Mouse (Mus musculus): ENCODE data around the gene Dgka.

Gene Dgka

DNA sequence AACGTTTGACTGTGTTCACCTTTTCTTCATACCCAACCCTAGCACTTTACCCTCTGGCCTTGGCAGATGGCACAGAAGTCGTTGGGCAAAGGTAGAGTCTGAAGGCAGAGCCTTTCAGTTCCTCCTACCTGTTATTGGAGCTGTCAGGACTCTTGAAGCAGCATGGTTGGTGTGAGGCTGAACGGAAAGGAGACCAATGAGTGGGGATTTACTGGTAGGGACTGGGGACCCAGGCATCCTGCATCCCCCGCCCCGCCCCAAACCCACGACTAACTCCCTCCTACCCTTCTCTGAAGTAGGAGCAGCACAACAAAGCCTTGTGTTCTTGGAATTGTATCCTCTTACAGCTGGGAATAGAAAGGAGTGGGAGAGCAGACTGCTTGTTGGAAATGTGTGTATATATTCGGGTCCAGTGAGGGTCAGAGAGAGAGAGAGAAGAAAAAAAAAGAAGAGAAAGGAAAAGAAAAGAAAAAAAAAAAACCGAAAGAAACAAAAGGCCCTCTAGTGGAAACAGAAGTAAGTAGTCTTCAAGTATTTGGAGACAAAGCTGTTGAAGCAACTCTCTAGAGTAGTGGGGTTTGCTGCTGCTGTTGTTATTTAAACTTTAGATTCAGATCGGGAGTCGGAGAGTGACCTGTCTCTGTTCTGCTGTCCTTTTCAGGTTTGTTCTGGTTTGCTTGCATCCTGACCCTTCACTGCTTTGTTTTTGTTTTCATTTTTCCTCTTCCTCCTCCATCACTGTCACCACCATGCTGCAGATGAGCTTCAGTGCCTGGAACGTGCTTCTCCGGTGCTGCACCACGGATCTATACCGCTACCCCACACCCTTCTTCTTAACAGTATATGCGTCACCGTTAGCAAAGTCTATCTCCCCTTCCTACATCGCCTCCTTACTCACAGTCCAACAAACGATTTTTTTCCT, at the start of gene Dgka:
TSS of gene Dgka (minus strand) at position 176 of the 922 bp plus-strand sequence.
- no peak for DNase-seq

DNA sequence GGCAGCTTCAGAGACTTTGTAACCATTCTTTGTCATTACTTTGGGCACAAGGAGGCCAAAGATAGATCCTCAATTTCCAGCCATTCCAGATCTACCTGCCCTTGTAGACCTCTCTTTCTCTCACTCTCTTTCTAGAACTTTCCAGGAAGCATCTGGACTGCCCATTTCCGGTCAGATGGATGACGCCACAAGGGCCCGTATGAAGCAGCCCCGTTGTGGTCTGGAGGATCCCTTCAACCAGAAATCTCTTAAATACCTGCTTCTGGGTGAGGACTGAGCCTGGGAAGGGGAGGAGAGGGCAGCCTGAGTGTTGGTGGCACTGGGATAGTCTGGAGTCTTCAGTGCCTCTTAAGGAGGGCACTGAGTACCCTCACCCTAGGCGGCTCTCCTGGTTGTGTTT, 49.7 kb upstream of the Dgka start:
- no peak for DNase-seq

DNA sequence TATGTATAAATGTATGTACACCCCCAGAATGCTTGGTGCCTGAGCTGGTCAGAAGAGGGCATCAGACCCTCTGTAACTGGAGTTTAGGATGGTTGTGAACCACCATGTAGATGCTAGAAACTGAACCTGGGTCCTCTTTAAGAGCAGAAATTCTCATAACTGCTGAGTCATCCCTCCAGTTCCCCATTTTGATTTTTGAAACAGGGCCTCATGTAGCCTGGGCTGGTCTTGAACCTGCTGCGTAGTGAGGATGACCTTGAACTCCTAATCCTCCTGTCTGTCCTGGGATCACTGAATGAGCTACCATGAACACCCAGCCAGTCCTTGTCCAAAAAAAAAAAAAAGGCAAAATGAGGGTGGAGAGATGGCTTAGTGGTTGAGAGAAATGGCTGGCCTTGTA, 48.6 kb upstream of the Dgka start:
- no peak for DNase-seq

DNA sequence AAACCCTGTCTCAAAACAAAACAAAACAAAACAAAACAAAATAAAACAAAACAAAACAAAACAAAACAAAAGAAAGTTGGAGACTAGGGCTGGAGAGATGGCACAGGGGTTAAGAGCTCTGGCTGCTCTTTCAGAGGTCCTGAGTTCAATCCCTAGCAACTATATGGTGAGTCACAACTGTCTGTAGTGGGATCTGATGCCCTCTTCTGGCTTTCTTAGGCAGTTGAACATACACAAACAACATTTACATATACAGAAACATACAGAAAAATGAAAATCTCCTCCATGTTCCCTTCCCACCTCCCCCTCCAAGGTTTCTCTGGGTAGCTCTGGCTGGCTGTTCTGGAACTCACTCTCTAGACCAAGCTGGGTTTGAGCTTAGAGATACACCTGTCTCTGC, 47.4 kb upstream of the Dgka start:
- no peak for DNase-seq

DNA sequence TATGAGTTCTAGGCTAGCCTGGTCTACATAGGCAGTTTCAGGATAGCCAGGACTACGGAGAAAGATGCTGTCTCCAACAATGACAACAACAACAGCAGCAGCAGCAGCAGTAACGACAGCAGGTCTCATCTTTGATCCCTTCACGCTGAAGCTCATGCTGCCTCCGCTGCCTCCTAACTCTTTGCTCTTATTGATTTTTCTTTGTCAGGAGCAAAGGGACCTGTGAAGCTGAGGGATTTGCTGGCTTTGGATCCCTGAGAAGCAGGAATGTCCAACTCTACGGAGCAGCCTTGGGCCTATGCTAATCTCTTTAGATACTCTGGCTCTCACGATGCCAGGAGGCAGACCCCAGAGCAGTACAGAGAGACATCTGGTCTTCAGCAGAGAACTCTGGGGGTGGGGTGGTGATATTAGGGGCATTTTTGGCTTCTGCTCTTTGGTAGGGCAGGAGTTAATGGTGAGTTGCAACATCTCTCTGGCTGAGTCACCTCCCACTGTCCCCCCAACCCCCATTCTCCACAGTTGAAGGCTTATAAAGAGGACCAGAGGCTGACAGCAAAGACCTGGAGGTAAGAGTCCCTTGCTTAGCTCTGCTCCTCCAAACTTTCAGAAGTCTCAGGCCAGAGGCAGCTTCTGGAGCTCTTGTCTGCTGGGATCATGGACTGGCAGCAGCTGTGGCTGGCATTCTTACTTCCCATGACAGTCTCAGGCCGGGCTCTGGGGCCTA, 45.9 kb upstream of the Dgka start, which contains the start of gene Mmp19:
TSS of gene Mmp19 (plus strand) at position 513 of the 727 bp plus-strand sequence.
- no peak for DNase-seq

DNA sequence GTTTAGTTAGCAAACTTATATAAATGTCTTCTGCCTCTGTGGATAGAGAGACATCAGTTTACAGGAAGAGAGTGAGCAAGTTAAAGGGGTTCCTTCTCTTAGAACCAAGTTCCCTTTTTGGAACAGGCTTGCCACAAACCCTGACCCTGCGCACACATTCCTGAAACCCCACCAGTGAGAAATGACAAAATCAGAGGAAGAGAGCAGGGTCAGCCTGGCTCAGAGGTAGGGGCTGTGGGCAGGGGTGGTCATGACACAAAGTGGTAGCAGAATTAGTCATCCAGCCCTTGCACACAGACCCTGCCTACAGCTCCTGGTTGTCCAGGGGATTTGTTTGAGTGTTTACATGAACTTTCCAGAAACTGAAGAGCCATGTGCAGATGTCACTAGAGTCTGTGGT, 35.5 kb upstream of the Dgka start:
- no peak for DNase-seq

DNA sequence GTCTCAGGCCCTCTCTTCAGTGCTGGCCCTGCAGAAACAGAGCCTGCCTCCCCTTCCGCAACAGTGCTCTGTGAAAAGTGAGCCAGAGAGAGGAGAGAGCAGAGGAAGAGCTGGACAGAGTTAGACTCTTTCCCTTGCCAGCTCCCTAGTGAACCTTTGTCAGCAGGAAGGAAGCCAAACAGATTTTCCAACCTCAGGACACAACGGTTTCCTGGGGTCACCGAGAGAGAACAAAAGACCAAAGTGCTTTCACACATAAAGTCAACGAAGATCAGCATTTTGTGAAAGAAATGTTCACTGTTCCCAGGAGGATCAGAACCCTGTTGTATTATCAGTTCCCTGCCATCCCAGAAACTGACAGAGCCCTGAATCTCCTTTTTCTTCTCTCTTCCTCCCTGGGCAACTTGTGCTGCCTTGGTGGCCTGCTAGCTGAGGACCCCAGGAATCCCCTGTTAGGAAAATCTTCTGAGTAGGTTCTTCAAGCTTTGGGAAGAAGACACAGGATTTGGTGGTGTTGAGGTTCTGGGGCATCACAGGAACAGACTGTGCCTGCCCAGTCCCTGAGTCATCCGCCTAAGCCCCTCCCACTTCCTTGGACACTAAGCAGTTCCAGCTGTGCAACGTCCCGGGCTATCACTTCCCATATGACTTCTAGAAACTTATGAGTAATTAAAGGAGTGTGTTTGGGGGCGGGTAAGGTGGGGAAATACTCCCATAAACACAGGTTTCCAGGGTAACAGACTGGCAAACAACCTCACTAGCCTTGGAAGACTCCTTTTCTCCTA, 34.5 kb upstream of the Dgka start:
- DNase-seq: no peak

DNA sequence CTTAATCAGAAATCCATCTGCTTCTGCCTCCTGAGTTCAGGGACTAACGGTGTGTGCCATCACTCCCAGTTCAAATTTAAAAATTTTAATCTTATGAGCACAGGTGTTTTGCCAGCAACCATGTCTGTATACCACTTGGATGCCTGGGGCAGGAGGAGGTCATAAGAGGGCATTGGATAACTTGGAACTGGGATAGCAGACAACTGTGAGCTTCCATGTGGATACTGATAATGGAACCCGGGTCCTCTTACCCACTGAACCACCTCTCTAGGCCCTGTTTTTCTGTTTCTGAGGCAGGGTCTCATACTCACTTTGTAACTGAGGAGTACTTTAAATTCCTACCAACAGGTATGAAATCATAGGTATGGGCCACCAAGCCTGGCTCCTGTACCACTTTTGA, 33.8 kb upstream of the Dgka start:
- no peak for DNase-seq

DNA sequence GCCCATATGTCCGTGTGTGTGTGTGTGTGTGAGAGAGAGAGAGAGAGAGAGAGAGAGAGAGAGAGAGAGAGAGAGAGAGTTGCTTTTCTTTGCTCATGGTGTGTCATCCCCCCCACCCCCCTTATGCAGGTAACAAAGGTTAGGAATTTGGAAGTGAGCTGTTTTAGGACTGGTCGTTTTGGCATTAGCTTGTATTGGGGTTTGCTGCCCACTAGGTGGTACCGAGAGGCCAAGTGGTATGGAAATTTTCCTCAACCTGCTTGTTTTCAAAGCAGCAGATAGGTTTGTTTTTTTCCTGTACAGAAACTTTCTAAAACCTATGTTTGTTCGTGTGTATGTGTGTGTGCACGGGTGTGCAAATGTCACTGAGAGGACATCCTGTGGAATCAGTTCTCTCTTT, 29.0 kb upstream of the Dgka start:
- DNase-seq: no peak

DNA sequence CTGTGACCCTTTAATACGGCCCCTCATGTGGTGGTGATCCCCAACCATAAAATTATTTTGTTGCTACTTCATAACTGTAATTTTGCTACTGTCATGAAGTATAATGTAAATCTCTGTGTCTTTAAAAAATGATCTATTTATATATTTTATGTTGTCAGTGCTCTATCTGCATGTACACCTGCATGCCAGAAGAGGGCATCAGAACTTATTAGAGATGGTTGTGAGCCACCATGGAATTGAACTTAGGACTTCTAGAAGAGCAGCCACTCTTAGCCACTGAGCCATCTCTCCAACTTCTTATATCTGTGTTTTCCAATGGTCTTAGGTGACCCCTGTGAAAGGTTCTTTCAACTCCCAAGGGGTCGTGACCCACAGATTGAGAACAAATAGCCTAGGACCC, 28.2 kb upstream of the Dgka start:
- no peak for DNase-seq

DNA sequence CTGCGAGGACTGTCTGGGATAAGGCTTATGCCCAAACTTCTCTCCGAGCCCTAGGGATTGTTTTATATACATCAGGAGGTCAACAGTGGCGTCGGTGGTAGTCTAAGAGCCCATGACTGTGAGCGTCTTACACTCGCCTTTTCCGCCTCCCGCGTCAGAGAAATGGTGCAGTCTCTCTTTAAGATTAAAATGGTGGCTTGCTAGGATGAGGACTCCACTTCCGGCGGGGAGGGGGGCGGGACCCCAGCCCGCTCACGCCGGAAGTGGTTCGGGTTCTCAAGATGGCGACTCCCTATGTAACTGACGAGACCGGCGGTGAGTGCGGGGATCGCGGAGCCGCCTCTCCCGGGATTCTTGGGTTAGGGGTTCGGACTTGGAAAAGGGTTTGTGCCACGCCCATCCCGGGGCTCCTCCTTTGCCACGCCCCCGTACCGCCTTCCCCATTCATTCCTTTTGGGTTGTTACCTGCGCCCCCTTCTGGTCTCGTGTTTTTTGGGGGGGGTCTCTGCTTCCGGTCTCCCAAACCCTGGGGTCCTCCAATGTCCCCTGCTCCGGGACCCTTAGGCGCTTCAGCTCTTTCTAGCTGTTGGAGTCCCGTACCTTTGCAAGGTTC, 3.7 kb upstream of the Dgka start:
- DNase-seq: peak; percentile 86

DNA sequence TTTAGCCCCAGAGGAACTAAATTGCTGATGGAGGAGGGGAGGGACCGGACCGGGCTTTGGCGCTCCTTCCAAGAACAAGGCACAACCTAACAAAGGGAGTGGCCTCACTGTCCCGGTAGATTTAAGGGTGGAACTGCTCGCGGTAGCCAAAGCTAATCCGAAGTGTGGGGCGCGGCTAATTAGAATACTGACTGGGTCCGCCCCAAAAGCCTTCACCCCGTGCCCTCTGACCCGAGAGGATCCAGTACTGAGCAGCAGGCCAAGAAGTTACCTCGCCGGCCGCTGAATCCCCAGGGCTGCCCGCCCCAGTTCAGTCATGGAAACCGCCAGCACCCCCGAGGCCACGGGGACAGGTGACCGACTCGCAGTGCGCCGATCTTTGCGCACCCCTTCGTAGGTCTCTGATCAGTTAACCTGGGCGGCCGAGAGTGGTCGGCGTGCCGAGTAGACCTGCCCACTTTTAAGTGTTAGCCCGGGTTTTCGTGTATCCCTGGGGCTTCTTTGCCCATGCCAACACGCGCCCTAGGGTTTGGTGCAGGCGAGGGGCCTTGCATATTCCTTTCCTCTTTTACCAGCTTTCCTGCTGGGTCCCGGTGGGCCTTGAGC, 3.1 kb upstream of the Dgka start, which contains the start of gene Pym1:
TSS of gene Pym1 (plus strand) at position 244 of the 606 bp plus-strand sequence.
- peak; percentile 77 for DNase-seq

DNA sequence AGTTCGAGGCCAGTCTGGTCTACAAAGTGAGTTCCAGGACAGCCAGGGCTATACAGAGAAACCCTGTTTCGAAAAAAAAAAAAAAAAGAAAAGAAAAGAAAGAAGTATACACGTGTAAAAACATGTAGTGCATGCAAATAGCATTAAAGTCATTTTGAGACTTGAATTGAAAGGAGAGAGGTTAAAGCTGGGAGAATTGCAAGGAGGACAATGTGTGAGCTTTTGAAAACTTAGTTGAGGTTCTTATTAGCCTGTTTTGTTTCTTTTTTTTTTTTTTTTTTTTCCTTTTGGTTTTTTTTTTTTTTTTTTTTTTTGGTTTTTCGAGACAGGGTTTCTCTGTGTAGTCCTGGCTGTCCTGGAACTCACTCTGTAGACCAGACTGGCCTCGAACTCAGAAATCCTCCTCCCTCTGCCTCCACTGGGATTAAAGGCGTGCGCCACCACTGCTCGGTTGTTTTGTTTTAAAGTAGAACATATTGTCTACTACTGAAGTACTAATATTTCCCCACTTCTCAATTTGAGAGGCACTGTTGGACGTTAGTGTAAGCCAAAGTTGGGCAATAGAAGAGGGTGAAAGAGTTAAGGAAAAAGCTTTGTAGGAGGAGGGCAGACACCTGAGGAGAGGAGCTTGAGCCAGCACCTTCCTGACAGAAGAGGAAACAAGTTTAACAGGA, 2.5 kb upstream of the Dgka start:
- no peak for DNase-seq

DNA sequence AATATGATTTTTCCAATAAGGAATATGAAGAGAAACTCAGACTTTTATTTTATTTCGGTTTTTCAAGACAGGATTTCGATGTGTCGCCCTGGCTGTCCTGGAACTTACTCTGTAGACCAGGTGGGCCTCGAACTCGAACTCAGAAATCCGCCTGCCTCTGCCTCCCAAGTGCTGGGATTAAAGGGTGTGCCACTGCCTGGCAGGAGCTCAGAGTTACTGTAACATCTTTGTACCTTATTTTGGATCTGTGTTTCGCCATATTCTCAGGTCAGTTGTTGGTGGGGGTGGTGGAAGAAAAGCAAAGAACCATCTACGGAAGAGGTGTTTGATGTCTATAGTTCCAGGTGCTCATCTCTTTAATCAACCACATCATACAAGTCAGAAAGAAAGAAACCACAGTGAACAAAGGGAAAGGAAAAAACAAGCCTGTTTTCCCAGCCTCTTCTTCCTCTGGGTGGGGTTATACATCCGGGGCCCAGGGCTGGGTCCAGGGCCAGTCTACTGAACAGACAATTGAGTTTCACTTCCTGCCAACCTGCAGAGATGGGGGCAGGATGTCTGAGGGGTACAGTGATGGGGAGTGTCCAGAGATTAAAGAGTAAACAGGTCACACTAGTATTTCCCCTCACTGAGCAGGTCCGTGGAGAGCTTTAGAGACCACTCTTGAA, 1.4 kb upstream of the Dgka start:
- DNase-seq: no peak

DNA sequence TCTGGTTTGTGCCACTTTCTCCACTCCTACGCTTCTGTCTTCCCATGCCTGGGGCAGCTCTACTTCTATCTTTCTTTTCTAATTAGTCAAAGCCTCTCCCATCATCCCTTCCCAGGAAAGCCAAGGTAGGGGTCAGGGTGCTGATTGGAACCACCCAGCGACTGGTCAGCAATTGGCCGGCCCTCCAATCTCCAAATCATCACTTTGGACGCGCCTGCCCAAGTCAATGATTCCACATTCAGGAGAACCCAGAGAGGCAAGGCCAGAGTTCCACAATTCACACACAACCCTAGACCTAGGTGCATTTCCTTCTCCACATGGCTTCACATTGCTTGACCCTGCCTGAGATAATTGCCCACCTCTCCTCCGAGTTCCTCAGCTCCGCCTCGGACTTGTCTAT, 444 bp downstream of the Dgka start:
- DNase-seq: peak; percentile 25

DNA sequence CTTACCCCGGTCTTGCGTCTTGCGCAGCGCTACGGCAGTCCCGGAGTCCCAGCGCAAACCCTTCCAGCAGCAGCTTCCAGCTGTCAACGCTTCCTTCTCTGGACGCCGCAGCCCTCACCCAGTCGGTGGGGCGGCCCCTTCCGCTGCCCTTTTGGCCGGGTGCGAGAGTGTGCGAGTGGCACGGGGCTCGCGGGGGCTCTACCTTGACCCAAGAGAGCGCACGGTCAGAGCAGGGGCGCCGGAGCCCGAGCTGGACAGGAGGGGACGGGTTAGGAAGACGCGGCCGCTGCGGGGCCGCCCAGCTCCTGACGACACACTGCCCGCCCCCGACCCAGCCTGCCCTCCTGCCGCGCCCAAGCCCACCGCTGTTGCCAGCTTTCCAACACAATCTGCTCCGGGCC, 864 bp downstream of the Dgka start:
- peak; percentile 49 for DNase-seq

DNA sequence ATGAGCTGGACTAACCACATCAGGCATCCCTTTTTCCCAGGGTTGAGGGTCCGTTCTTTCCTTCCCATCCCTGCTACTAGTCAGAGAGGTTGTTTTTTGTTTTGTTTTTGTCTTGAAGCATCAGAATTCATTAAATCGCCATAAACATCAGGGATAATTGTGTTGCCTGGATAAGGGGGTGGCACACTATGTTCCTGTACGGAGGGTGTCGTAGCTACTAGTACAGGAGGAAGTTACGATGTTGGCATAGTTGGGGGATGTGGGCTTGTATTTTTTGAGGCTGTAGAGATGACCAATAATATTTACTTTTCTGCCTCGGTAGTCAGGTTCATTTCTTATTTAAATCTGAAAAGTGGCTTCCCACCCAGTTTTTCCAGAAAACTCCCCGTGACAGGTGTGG, 1.4 kb downstream of the Dgka start:
- DNase-seq: no peak

DNA sequence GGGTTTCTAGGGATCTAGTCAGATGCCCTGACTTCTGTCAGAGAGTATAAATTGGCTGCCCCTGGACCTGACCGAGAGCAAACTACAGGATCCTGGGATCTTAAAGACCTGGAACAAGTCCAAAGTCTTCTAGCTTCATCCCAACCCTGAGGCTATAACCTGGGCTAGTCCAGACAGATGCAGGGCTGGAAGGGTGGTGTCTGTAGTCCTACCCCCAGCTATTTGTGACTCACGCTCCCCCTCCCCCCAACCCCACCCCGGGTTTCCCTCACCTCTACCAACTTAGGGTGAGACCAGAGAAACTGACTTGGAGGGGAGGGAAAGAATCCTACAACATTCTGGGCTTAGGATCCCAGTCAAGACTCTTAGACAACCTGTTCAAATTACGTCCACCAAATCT, 2.0 kb downstream of the Dgka start:
- DNase-seq: no peak

DNA sequence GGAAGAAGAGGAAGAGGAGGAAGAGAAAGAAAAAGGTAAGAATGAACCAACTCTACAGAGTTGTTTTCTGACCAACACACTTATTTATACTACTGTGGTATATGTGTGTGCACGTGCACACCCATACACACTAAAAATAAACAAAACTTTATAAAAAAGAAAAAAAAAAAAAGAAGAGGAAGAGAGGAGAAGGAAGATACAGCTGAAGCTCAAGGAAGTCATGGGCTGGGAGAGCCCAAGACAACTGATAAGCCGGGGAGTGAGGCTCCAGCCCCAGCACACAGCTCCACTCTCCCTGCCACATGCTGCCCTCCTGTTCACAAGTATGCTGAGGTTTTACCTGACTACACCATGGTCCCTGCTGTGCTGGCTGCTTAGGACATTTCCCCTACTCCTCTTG, 4.4 kb downstream of the Dgka start:
- DNase-seq: no peak

DNA sequence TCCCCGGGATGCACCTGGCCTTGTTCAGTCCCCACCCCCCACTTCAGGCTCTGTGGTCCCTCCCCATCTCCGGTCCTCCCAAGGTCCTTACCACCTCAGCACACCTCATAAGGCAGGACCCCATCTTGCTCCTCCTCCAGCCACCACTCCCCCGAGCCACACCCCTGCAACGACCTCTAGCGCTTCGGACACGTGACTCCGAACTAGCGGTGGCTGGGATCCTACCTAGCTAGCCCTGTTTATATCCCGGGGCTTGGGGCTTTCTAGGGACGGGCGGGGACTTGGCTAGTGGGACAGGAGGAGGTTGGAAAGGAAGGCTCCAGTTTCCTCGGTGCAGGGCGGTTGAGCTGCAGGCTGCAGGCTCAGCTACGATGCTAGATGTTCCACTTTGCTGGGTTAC, 7.2 kb downstream of the Dgka start:
- no peak for DNase-seq

DNA sequence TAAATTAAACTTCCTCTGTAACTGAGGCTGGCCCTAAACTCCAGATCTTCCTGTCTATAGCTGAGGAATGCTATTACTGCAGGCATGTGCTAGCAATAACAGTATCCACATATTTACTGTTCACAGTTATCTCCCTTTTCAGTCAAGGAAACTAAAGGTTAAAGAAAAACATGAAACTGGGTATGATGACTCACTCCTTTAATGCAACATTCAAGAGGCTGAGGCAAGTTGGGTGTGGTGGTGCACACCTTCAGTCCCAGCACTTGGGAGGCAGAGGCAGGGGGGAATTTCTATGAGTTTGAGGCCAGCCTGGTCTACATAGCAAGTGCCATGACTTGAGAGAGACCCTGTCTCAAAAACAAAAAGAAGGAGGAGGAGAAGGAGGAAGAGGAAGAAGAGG, 12.7 kb downstream of the Dgka start:
- DNase-seq: no peak
